Mouse (Mus musculus): Measurements from ENCODE around the gene Eml1.

Gene Eml1

GRCm38 (mm10) chr12:108373611-108374010, 2.9 kb downstream of the Eml1 start:
- no peak for DNase-seq (ENCODE audit: low read depth)

GRCm38 (mm10) chr12:108374689-108375088, 3.9 kb downstream of the Eml1 start:
- DNase-seq (ENCODE audit: low read depth), result no peak

- no peak for DNase-seq (ENCODE audit: low read depth)
These were observed 7.8 kb downstream of the Eml1 start for GRCm38 (mm10) chr12:108378379-108379133.

- DNase-seq (ENCODE audit: low read depth), result no peak
These were observed 15.9 kb downstream of the Eml1 start for GRCm38 (mm10) chr12:108386476-108387232.

GRCm38 (mm10) chr12:108389718-108390117, 19.0 kb downstream of the Eml1 start:
- DNase-seq (ENCODE audit: low read depth), result no peak

GRCm38 (mm10) chr12:108392254-108393044, 21.7 kb downstream of the Eml1 start:
- peak; percentile 58 for DNase-seq (ENCODE audit: low read depth)

- DNase-seq (ENCODE audit: low read depth), result no peak
These were observed 22.3 kb downstream of the Eml1 start for GRCm38 (mm10) chr12:108393082-108393481.

GRCm38 (mm10) chr12:108393637-108394036, 22.9 kb downstream of the Eml1 start:
- peak; percentile 98 for DNase-seq (ENCODE audit: low read depth)

GRCm38 (mm10) chr12:108394534-108395284, 24.0 kb downstream of the Eml1 start:
- DNase-seq (ENCODE audit: low read depth), result no peak

GRCm38 (mm10) chr12:108395285-108395660, 24.5 kb downstream of the Eml1 start:
- no peak for DNase-seq (ENCODE audit: low read depth)

GRCm38 (mm10) chr12:108396081-108396947, 25.6 kb downstream of the Eml1 start:
- DNase-seq (ENCODE audit: low read depth), result peak; percentile 55

- DNase-seq (ENCODE audit: low read depth), result no peak
These were observed 27.9 kb downstream of the Eml1 start for GRCm38 (mm10) chr12:108398681-108399080.

GRCm38 (mm10) chr12:108399191-108399590, 28.4 kb downstream of the Eml1 start:
- no peak for DNase-seq (ENCODE audit: low read depth)

GRCm38 (mm10) chr12:108400951-108401350, 30.2 kb downstream of the Eml1 start:
- no peak for DNase-seq (ENCODE audit: low read depth)

- DNase-seq (ENCODE audit: low read depth), result peak; percentile 96
These were observed 33.2 kb downstream of the Eml1 start for GRCm38 (mm10) chr12:108403957-108404356.

GRCm38 (mm10) chr12:108409100-108409499, 38.3 kb downstream of the Eml1 start:
- no peak for DNase-seq (ENCODE audit: low read depth)

GRCm38 (mm10) chr12:108410416-108411208, 39.9 kb downstream of the Eml1 start:
- no peak for DNase-seq (ENCODE audit: low read depth)

GRCm38 (mm10) chr12:108414932-108415331, 44.2 kb downstream of the Eml1 start:
- no peak for DNase-seq (ENCODE audit: low read depth)

GRCm38 (mm10) chr12:108419570-108419969, 48.8 kb downstream of the Eml1 start:
- DNase-seq (ENCODE audit: low read depth), result no peak

- no peak for DNase-seq (ENCODE audit: low read depth)
These were observed 50.7 kb downstream of the Eml1 start for GRCm38 (mm10) chr12:108421477-108421876.

Measured in fibroblast of lung, adult 2 months (primary cell).